Comparison of ENCODE assay signal across 1 mouse cellular context in the genomic region with DNA sequence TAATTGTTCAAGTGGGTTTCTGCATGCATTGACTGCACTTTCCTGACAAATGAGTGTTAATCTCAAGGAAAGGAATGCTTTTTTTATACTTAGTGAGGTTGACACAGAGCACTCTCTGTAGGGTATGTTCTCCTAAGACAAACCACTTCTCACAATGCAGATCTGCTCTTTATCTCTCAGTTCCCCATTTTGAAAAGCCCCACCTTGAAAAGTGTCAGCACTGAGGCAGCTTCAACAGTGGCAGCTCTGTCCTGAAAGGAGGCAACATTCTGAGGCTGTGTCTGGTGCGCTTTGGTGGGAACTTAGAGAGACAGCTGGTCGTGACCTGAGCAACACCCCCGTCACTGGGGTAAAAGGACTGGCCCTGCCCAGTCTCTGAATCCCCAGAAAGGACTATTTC.
TF ChIP-seq lines count a peak whose summit lies in the region.

No protein-coding gene starts in this region.

TF ChIP-seq in MEL, 35 proteins besides CTCF, POLR2A, EP300 and RAD21:
- TF ChIP-seq ETS1 (IDR thresholded peaks at IDR 0.05; ENCODE audit: low read depth, low read length) (peak; percentile 77), ZKSCAN1 (IDR thresholded peaks at IDR 0.05; ENCODE audit: low read depth, low read length) (no peak), TCF12 (IDR thresholded peaks at IDR 0.05; ENCODE audit: low read depth, low read length) (0 out of 2 replicates have a peak, but pooled peaks have one; percentile 53), NELFE (IDR thresholded peaks at IDR 0.05; ENCODE audit: low read depth, low read length) (0 out of 2 replicates have a peak, but pooled peaks have one; percentile 33), ZMIZ1 (IDR thresholded peaks at IDR 0.05; ENCODE audit: low read depth, low read length) (no peak), ZNF384 (IDR thresholded peaks at IDR 0.05; ENCODE audit: low read depth, low read length) (peak; percentile 74), JUND (IDR thresholded peaks at IDR 0.05; ENCODE audit: low read depth, low read length) (0 out of 2 replicates have a peak, but pooled peaks have one; percentile 41), NRF1 (IDR thresholded peaks at IDR 0.05; ENCODE audit: insufficient read depth, low read depth, low read length, poor library complexity, severe bottlenecking) (0 out of 2 replicates have a peak, but pooled peaks have one; percentile 19), CHD1 (IDR thresholded peaks at IDR 0.05; ENCODE audit: low read depth, low read length) (no peak), TBP (IDR thresholded peaks at IDR 0.05; ENCODE audit: low read depth, low read length) (peak; percentile 85), MYC (IDR thresholded peaks at IDR 0.05; ENCODE audit: low read depth, low read length) (peak; percentile 33; the same call in 1 of the 2 replicates), ELF1 (IDR thresholded peaks at IDR 0.05; ENCODE audit: low read depth, low read length) (0 out of 2 replicates have a peak, but pooled peaks have one; percentile 11), TAL1 (IDR thresholded peaks at IDR 0.05; ENCODE audit: low read length) (peak; percentile 20; the same call in 1 of the 2 replicates), POLR2AphosphoS2 (IDR thresholded peaks at IDR 0.05; ENCODE audit: low read length) (no peak), GATA1 (IDR thresholded peaks at IDR 0.05; ENCODE audit: low read depth, low read length) (peak; percentile 83), RCOR1 (IDR thresholded peaks at IDR 0.05; ENCODE audit: low read depth, low read length) (peak; percentile 73), BHLHE40 (IDR thresholded peaks at IDR 0.05; ENCODE audit: borderline replicate concordance, low read depth, low read length) (no peak), MYB (IDR thresholded peaks at IDR 0.05; ENCODE audit: low read depth, low read length) (0 out of 2 replicates have a peak, but pooled peaks have one; percentile 9), SIN3A (IDR thresholded peaks at IDR 0.05; ENCODE audit: low read length) (peak; percentile 60; the same call in 1 of the 2 replicates), E2F4 (IDR thresholded peaks at IDR 0.05; ENCODE audit: borderline replicate concordance, low read depth, low read length) (no peak), MEF2A (IDR thresholded peaks at IDR 0.05; ENCODE audit: extremely low read depth, insufficient replicate concordance, low read depth, low read length, poor library complexity, severe bottlenecking) (no peak)
